Mouse (Mus musculus): ENCODE results near the gene Pla2r1.
A peak's percentile ranks its signal among the peaks of the same experiment; 100 is the strongest.

Gene Pla2r1

DNA sequence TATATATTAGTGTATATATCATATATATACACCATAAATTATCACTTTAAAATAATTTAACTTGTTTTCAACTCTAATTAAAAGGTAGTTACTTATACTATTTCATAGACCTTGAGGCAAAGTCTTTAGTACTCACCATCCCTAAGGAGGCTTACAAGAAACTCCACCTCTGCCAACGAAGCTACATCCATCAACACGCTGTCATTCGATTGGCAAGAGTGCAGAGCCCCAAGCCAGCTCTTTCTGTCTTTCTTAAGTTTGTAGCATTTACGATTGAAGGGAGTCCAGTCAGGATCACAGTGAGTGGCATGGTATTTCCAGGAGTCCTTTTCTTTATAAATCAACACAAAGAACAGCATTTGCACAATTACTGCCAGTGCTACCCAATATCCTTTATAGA is 49.1 kb downstream of the Pla2r1 start:
- DNase-seq (ENCODE audit: low read depth, low spot score) = no peak

DNA sequence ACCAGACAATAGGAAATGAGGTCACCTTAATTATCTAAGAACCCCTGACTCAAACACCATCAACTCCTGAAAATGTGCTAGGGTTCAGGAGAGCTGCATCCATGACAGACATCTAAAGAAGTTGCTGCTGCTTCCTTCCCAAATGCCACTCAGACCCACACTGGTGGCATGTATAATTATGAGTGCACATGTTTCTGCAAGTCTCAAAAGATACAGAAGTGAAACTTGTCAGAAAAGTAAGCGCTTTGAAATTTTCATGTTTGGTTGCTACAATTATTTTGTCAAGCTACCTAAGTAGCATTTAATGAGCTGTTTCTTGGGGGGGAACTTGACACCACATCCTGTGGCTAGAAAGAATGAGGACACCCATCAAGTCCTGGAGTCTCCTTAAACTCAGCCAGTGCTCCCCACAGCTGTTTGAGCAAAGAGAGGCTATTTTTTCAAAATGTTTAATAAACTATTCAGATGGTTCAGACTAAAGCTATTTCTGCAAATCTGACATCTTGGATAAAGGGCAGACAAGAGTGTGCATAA is 52.5 kb downstream of the Pla2r1 start:
- no peak for DNase-seq (ENCODE audit: low read depth, low spot score)

DNA sequence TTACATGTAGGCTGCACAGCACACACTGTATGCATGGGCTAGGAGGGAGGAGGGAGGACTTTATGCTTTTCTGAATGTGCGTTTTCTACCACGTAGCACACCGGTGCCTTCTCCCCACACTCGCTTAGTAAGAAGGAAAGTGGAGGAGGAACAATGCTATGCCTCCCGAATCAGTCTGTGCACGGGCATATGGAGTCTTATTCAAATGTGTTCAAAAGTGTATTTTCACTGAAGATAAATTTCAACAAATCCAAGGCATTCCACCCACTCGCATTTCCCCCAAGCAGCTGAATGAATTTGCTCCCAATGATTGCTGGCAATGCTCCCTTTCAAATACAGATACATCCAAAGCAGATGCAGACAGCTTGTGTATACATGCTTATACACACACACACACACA is 73.2 kb downstream of the Pla2r1 start:
- DNase-seq (ENCODE audit: low read depth, low spot score) = no peak

DNA sequence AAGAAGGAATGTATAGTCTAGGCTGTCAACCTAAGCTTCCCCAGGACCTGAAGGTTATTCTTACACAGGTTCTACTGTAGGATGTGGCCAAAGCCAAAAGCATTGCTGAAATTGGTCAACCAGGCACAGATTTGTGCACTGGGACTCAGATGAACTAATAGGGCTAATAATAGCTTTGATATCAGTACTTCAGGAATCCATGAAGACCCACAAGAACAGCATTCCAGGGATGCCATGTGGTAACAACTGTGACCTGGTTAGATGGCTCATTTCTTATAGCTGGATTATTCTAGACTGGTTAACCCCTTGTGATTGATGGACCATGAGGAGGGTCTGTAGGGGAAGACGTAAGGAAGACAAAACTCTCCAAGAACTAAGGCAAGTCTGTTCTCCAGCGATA is 74.3 kb downstream of the Pla2r1 start:
- no peak for DNase-seq (ENCODE audit: low read depth, low spot score)

DNA sequence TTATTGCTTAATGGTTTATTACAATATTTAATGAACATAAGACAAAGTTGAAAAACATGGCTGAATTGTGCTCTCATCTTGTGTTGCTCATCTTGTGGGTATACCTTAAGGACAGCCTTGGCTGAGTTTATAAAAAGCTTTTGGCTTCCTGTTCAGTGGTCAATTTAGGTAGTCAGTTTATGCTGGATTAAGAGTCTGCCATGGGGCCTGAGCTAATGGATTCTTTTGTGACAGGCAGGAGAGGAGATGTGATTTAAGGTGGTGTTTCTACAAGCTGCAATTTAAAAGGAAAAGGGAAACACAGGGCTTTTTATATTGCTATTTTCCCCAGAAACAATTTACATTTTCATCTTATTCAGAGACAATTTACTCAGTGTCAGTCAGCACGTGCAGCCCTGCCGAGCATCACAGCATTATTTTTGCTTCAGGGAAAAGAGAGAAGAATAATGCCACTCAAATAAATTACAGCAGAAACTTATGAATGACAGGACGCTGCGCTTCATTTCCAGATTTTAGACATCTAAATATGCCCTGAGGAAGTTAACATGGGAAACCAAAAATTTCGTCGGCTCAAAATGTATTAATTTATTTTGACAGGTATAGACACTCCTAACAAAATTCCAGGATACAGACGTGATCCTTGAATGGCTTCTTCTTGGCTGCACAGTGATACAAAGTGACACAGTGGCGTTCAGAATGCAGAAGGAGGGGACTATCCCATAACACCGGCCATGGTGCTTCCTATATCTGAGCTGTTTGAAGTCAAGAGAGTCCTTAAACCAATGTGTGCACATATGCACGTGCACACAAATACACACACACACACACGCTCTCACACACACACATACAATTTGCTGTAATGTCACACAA is 84.0 kb downstream of the Pla2r1 start:
- DNase-seq (ENCODE audit: low read depth, low spot score) = no peak

DNA sequence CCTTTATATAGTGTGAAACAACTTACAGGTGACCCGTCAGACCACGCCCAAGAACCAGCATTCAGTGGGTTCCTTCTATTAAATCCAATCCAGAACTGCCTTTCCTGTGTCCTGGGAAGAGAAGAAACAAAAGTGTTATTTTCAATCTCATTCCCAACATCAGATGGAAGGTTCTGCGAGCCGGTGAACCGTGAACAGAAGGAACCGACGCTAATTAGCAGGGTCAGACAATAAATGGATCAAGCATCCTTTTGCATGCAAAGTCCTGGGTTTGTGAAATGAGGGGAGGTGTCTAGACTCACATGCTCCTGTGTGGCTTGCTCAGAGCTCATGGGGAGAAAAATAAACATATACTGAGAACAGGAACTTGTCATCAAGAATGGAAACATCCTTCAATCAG is 100.7 kb downstream of the Pla2r1 start:
- no peak for DNase-seq (ENCODE audit: low read depth, low spot score)

DNA sequence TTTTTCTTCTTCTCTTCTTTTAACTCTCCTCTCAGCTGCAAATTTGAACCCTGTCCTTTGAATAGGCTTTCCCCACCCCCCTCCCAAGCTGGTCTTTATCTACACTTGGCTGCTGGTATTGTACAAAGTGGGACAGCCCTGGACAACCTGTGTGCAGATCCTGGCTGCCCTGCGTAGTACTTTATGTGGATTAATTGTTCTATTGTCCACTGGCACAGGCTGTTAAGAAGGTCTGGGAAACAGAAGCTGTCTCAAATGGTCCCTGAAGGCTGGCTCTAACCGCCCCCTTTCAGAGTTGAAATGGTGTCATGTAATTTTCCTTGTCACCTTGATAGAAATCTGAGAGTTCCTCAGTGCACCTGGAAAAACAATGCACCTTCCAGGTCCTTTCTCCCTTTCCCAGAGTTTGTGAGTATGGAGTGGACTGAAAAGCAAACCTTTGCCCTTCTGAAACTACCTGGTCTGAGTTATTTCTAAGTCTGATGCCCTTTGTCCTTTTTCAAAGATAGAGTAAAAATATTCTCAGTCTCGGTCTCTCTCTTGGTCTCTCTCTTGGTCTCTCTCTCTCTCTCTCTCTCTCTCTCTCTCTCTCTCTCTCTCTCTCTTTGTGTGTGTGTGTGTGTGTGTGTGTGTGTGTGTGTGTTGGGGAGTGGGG is 101.9 kb downstream of the Pla2r1 start:
- no peak for DNase-seq (ENCODE audit: low read depth, low spot score)

DNA sequence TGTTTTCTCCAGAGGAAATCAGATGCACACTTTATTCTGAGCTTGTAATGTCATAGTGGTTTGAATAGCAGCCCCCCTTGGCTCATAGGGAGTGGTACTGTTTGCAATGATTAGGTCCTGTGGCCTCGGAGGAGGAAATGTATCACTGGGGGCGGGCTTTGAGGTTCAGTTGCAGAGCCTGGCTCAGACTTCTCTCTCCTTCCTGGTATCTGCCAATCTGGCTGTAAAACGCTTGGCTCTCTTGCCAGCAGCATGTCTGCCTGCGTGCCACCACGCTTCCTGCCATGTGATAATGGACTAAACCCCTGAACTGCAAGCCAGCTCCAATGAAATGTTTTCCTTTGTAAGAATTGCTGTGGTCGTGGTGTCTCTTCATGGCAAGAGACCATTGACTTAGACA is 103.4 kb downstream of the Pla2r1 start:
- DNase-seq (ENCODE audit: low read depth, low spot score) = no peak

DNA sequence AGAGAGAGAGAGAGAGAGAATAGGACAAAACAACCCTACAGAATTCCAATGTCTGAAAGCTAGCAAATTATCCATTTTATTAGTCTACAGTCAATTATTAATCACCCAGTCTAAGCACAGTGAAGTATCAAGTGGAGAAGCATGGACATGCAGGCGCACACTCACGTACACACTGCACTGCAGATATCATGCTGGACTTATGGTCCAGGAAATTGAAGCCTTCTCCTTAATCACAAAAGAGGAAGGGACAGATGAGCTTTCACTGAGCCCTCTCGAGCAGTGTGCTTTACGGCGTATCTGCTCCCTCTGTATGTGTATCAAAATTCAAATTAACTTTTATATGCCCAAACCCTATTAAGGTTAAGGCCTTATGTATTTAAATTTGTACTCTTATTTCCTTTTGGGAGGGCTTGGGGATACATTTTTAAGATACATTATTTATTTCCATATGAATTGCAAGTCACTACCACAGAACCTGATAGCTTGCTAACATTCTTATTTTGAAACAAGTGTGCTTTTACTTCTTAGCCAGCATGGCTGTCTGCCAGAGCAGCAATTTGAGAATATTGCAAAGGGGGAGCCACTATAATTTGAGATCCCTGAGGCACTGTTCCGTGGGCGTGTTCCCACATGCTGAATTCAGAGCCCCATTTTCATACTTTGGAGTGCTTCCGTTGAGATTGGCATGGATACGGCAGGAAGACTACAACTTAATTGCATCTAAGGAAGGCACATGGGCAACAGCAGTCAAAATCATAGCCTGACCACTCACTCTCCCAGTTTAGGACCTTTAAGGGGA is 108.2 kb downstream of the Pla2r1 start:
- DNase-seq (ENCODE audit: low read depth, low spot score) = no peak

DNA sequence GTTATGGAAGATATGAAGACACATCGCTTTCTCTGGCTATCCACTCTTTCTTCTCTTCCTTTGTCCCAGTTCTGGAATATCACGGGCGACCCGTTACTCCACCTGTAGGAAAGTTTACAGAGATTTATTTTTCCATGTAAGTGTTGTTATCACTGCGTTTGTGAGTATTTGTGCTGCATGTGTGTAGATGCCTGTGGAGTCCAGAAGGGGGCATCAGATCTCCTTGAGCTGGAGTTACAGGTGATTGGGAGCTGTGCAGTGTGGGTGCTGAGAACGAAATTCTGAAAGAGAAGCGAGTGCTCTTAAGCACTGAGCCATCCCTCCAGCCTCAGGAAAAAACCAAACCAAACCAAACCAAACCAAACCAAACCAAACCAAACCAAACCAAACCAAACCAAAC is 109.8 kb downstream of the Pla2r1 start:
- no peak for DNase-seq (ENCODE audit: low read depth, low spot score)

DNA sequence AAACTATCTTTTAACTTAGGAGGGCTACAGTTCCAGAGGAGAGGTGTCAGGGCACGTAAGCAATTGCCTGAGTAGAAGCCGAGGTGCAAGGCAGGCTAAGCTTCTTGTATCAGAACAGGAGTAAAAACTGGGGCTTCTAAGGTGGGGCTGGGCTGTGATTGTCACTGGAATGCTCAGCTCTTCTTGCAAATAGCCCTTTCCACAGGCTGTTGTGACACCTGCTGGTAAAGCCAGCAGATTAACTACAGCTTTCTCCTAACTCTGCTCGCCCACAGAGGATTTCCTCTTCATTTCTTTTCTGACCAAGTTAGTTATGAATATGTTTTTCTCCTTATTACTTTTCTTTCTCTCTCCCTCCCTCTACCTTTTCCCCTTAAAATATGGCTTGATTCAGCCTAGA is 111.2 kb downstream of the Pla2r1 start:
- DNase-seq (ENCODE audit: low read depth, low spot score) = peak; percentile 14

DNA sequence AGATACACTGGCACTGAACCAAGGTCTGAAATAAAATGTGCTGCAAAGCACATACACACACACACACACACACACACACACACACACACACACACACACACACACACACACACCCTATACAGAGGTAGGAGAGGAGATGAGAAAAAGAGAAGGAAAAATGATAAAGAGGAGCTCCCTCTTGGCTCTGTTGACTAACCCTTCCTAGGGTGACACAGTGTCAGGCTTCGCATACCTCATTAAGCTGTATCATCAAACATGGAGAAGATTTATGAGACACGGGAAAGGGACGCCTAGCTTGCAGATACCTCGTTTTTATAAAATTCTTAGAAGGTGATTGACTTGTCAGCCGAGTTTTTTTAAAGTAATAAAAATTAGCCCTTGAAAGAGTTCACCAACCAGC is 116.3 kb downstream of the Pla2r1 start:
- DNase-seq (ENCODE audit: low read depth, low spot score) = no peak

DNA sequence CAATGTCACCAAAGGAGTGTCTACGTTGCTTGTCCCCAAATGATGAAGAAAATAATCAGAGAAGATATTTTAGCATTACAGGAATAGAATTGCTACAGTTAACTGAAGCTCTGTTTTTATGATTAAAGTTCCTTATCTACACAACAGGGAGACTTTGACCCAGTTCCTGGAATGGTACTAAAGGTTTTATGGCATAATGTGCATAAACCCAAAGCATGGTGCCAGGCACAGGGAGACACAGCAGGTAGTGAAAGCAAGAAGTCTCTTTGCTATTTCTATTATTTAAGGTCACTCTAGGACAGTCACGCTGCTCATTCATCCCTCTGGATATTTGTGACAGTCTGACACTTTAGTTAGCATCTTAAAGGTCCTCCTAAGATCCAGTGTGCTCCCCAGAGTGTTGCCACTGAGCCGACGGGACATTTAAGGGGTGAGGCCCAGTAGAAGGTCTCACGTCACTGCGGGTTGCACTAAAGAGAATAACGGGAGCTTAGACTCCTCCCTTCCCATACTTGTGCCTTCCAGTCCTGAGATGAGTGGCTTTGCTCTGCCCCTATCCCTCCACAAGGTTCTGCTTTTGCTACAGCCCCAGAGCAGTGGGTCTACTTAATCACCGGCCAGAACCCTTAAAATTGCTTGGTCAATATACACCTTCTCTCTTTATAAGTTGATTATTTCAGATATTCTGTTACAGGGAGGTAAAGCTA is 122.6 kb downstream of the Pla2r1 start:
- no peak for DNase-seq (ENCODE audit: low read depth, low spot score)

DNA sequence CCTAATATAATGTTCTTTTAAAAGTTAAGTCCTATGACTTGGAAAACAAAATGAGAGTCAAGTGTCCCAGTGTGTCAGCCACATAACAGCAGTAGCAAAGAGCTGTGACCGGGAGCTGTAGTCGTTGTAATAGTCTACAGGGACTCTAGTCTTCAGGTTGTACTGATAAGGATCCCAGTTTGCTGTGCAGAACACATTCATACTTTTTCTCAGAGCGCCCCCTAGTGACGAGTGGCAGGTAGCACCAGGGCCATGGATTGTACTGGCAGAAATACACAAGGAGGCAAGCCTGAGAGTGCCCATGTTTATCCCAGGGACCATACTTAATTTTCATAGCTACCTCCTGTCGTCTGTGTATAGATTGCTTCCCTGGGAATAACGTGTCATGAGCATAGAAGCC is 135.0 kb downstream of the Pla2r1 start:
- peak; percentile 71 for DNase-seq (ENCODE audit: low read depth, low spot score)

DNA sequence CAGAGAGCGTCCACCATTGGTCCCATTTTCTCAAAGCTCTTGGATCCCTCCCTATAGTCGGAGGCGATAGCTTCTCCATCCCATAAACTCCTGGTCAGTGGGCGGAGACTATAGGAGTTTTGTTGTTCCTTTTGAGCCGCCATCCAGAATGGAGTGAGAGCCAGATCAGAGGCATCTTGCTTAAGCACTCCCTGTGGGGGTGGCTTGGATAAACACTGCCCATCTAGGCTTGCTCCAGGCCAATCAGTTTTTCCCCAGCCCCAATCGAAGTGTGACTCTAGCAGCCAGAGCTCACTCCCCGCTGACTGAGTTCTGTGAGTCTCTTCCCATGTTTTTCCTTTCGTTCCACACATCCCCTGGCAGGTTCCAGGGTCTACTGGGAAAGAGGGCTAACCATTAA is 138.8 kb downstream of the Pla2r1 start:
- no peak for DNase-seq (ENCODE audit: low read depth, low spot score)

DNA sequence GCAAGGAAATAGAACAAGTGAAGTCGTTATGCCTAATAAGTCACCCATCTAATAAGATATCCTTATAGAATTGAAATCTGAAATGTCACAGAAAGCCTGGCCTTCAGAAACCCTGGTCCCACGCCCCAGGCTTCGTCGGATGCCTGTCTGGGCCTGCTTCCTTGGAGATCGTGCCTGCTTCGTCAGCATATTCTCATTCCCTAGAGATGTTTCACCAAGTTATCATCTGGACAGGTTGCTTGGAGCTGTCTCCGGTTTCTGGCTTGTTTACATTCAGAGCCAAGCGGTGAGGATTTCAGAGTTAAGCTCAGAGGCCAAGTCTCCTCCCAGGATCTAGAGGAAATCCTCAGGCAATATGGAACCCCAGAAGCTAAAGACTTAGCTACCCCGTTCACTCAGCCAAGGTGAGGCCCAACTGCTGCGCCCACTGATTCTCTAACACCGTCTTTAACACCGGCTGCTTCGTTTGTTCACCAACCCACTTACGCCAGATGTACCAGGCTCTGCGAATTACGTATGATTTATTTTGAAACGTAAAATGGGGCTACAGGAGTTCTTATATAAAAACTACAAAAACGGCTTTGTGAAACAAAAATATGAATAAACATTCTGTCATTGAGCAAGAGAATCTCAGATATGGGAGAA is 140.0 kb downstream of the Pla2r1 start:
- DNase-seq (ENCODE audit: low read depth, low spot score) = no peak

DNA sequence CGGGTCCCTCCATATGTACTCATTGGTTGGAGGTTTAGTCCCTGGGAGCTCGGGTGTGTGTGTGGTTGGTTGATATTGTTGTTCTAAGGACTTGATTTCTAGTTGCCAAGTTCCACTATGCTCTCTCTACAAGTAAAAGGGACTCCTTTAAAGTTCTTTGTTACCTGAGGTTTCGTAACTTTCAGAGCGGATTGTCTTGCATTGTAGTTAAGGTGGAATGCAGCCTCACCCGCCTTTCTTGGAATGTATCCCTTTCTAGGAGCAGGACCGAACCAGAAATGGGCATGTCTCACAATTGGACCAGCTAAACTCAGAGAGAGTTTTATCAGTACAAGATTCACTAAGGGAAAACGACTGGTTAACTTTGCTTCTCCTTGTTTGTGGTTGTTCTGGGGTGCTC is 141.9 kb downstream of the Pla2r1 start:
- no peak for DNase-seq (ENCODE audit: low read depth, low spot score)

DNA sequence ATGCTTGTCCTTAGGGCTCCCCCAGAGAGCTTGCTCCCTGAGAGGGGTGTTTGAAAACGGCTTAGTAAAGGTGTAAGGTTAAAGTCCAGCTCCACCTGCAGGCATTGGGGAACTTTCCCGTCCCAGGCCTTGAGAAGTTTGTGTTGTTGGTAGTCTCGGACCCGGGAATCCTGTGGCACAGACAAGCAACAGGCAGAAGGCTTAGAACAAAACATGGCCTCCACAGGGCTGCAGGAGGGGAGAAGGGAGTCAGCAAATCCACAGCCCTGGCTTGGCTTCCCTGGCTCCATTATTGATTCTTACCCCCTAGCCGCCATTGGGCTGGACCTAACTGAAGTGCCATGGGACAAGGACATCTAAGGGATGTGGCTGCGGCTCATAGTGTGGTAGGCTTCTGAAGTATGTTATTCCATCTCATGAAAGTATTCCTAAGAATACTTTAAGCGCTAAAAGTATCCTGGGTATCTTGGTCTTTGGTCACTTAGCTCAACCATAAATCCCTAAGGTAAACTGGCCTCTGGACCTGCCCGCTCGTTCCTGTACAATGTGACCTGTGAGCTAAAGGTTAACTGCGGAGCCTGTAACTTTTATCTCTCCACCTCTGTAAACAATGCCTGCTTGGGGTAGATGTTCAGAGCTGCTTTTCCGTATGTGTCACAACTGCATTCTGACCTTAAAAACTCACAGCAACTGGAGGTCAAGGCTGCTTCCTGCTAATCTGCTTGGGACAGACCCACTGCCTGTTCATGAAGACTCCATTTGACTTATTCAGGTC is 142.9 kb downstream of the Pla2r1 start:
- DNase-seq (ENCODE audit: low read depth, low spot score) = no peak

DNA sequence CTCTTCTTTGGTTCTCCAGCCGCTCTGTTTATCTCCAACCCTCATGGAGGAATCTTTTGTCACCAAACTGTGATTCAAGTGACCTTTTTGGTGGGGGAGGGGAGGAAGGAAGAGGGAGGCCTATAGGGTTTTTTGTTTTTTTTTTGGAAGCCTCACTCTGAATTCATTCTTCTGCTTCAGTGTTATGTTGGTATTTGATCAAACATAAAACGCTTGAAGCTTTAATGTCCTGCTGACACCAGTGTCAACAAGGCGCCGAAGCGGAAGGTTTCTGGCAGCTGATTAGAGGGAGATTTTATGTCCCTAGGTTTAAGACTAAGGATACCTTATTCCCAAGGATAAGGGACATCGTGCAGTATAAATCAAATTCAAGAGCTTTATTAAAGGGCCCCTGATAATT is 143.9 kb downstream of the Pla2r1 start:
- DNase-seq (ENCODE audit: low read depth, low spot score) = no peak

DNA sequence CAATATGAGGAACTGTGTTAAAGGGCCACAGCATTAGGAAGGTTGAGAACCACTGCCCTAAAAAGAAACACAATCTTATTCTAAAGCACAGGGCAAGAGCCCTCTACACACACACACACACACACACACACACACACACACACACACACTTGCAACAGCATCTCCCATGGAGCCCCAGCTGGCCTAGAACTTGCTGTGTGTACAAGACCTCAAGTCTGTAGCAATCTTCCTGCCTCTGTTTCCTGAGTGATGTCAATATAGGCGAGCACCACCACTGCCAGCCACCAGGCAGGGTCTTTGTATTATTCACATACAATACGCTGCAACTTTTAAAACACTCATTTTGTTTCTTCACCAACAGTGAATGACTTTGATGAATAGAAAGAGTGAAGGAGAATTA is 145.7 kb downstream of the Pla2r1 start:
- no peak for DNase-seq (ENCODE audit: low read depth, low spot score)

All from retina, postnatal 7 days (tissue).